Mouse (Mus musculus): Measurements from ENCODE around the gene Rpl36a-ps1. TPM values are rescaled to one million over a fixed set of nuclear protein-coding genes. Genes with fewer than 3 reads are reported as not detected.
"Not testable (repeated sequence)": the region's sequence is repeated elsewhere in the genome, so short reads cannot be mapped to it uniquely, and the experiment has no call there.

The Rpl36a-ps1 gene
- total RNA-seq (2021): not detected
- long read RNA-seq, experiment 1, partial matches to known transcripts: 0 of 1 reads
- long read RNA-seq, experiment 1, other reads (novel, unspliced or antisense): 0 of 1 reads
- long read RNA-seq, experiment 2, partial matches to known transcripts: 0 of 1 reads
- long read RNA-seq, experiment 2, other reads (novel, unspliced or antisense): 0 of 1 reads

GRCm38 (mm10) chr14:98994218-98994617, at the start of gene Rpl36a-ps1:
Gene Rpl36a-ps1 (minus strand): TSS chr14:98994318.
- DNase-seq (ENCODE audit: low spot score in 2 of 2): no peak

GRCm38 (mm10) chr14:99043499-99043898, 49.4 kb upstream of the Rpl36a-ps1 start:
- no peak for DNase-seq (ENCODE audit: low spot score in 2 of 2)

- no peak for DNase-seq (ENCODE audit: low spot score in 2 of 2)
Observed at GRCm38 (mm10) chr14:99041416-99041815, 47.3 kb upstream of the Rpl36a-ps1 start.

- not testable (repeated sequence) for DNase-seq (ENCODE audit: low spot score in 2 of 2)
Observed at GRCm38 (mm10) chr14:99039308-99039707, 45.2 kb upstream of the Rpl36a-ps1 start.

GRCm38 (mm10) chr14:99037703-99038102, 43.6 kb upstream of the Rpl36a-ps1 start:
- DNase-seq (ENCODE audit: low spot score in 2 of 2): no peak

GRCm38 (mm10) chr14:99036039-99036438, 41.9 kb upstream of the Rpl36a-ps1 start:
- DNase-seq (ENCODE audit: low spot score in 2 of 2): no peak

GRCm38 (mm10) chr14:99034851-99035250, 40.7 kb upstream of the Rpl36a-ps1 start:
- DNase-seq (ENCODE audit: low spot score in 2 of 2): not testable (repeated sequence)

GRCm38 (mm10) chr14:99032596-99032995, 38.5 kb upstream of the Rpl36a-ps1 start:
- DNase-seq (ENCODE audit: low spot score in 2 of 2): no peak

GRCm38 (mm10) chr14:99031337-99031873, 37.3 kb upstream of the Rpl36a-ps1 start:
- DNase-seq (ENCODE audit: low spot score in 2 of 2): no peak

- no peak for DNase-seq (ENCODE audit: low spot score in 2 of 2)
Observed at GRCm38 (mm10) chr14:99029987-99030386, 35.9 kb upstream of the Rpl36a-ps1 start.

- DNase-seq (ENCODE audit: low spot score in 2 of 2): no peak
Observed at GRCm38 (mm10) chr14:99022346-99023086, 28.4 kb upstream of the Rpl36a-ps1 start.

- no peak for DNase-seq (ENCODE audit: low spot score in 2 of 2)
Observed at GRCm38 (mm10) chr14:99019136-99019808, 25.2 kb upstream of the Rpl36a-ps1 start.

- no peak for DNase-seq (ENCODE audit: low spot score in 2 of 2)
Observed at GRCm38 (mm10) chr14:99018691-99019090, 24.6 kb upstream of the Rpl36a-ps1 start.

GRCm38 (mm10) chr14:99010920-99011313, 16.8 kb upstream of the Rpl36a-ps1 start:
- DNase-seq (ENCODE audit: low spot score in 2 of 2): no peak

GRCm38 (mm10) chr14:99010224-99010919, 16.3 kb upstream of the Rpl36a-ps1 start:
- DNase-seq (ENCODE audit: low spot score in 2 of 2): no peak

- no peak for DNase-seq (ENCODE audit: low spot score in 2 of 2)
Observed at GRCm38 (mm10) chr14:98992482-98992881, 1.6 kb downstream of the Rpl36a-ps1 start.

GRCm38 (mm10) chr14:98990636-98991035, 3.5 kb downstream of the Rpl36a-ps1 start:
- no peak for DNase-seq (ENCODE audit: low spot score in 2 of 2)

GRCm38 (mm10) chr14:98989818-98990217, 4.3 kb downstream of the Rpl36a-ps1 start:
- DNase-seq (ENCODE audit: low spot score in 2 of 2): no peak

- no peak for DNase-seq (ENCODE audit: low spot score in 2 of 2)
Observed at GRCm38 (mm10) chr14:98971921-98972320, 22.2 kb downstream of the Rpl36a-ps1 start.

- no peak for DNase-seq (ENCODE audit: low spot score in 2 of 2)
Observed at GRCm38 (mm10) chr14:98958978-98959658, 35.0 kb downstream of the Rpl36a-ps1 start.

- no peak for DNase-seq (ENCODE audit: low spot score in 2 of 2)
Observed at GRCm38 (mm10) chr14:98956788-98957187, 37.3 kb downstream of the Rpl36a-ps1 start.

All from left cerebral cortex, adult 18-20 months (tissue).